Mouse (Mus musculus) ovary, postnatal 14 days (tissue): Measurements from ENCODE around the gene Qsox1.
A peak's percentile ranks its signal among the peaks of the same experiment; 100 is the strongest.

Source experiments
- DNase-seq: peaks from one replicate; pipeline ENCODE4 v3.0.0; 2022; ENCODE audit warnings: low spot score

Qsox1 gene

GRCm38 (mm10) chr1:155801014-155801991 lies 11.4 kb downstream of the Qsox1 start:
- DNase-seq: no peak

DNA sequence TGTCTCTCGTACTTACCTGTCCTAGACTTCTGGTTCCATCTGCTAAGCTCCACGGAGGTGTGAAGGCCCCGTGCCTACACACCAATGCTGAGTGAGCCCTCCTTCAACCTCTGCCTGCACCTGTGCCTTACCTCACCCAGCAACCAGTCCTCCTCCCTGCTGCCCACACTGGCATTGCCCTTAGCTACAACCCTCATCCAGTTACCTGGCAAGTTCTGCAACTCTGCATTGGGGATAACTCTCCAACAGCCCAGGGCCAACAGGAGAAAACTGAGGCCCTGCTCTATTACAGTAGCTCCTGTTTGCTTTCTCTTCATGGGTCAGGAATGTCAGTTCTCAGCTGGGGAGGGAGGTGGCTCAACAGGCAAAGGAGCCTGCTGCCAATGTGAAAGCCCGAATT lies 14.7 kb downstream of the Qsox1 start:
- DNase-seq: no peak

DNA sequence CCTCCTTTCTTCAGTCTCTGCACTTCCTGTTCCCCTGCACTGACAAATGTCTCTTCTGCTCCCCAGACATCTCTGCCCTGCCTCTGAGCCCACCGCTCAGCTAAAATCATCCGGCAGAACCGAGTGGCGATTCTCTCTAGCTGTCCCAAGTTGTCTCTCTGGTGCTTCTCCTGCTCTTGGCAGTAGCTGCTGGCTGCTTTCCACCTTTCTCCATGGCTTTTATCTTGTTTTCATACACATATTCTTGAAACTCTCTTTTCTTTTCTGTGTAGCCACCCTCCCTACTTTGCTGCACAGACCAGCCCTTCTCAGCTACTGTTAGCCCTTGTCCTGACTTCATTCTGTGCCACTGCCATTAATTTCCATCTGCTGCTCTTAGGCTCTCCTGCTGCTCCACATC lies 15.3 kb downstream of the Qsox1 start:
- no peak for DNase-seq

DNA sequence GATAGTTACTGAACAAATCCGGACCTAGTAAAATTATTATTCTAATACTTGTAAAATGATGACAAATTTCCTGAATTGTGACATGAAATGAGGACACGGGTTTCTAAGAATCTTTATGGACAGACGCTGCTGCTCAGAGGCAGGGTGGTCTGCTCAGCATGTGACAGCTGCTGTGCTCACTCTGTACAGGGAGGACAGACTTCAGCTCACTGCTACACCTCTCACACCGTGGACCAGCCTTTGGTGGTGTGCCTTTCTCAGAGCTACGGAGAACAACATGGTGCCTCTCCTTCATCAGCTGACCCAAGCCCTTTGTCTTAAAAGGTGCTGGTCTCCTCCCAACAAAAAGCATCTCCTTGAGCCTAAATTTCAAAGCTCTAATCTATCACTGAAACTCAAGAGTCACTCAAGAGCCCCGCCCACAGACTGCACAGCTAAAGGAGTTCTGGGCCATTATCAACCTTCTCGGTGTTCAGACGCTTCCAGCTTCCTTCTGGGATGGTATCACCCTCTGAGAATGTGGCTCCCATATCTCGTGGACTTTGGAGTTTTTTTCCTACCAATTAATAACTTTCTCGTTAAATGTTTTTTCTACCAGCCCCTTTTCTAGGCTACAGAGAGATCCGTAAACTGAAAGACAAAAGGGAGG lies 15.8 kb downstream of the Qsox1 start:
- DNase-seq: no peak

- DNase-seq: peak; percentile 27
Measured at GRCm38 (mm10) chr1:155795791-155796233, 16.9 kb downstream of the Qsox1 start.

DNA sequence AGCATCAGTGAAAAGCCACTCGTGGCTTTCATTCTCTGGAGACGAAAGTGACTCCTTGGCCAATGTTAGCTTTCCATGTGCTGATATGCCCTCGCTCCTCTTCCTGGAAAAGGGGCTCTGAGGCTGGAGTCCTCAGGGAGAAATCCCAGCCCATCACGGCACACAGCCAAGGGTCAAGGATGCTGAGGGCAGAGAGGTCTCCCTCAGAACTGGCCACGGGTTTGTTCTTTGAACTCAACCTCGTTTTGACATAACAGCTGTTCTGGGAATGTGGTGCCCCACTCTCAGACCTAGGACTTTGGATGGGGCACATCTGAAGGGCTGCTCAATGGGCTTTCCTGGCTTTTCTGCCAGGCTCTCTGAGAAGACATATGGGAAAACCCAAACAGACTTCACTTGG lies 17.8 kb downstream of the Qsox1 start:
- no peak for DNase-seq

DNA sequence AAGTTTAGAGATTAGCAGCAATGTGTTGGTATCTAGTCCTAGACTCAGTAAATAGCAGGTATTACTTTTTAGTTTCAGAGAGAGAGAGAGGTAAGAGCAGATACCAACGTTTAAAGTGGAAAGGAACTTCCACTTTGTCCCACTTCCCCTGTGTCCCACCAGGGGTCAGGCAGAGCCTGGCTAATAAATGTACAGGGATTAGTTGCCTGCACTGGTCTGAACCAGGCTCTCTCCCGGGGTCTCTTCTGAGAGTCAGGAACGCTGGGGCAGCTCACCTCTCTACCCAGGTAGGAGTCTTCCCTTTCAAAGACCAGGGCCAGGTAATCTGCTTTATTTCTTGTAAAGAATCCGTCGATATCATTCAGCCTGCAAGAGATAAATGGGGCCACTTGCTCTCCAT lies 20.8 kb downstream of the Qsox1 start:
- no peak for DNase-seq

GRCm38 (mm10) chr1:155790111-155790974 lies 22.3 kb downstream of the Qsox1 start:
- no peak for DNase-seq

GRCm38 (mm10) chr1:155785886-155786285 lies 26.8 kb downstream of the Qsox1 start:
- no peak for DNase-seq

DNA sequence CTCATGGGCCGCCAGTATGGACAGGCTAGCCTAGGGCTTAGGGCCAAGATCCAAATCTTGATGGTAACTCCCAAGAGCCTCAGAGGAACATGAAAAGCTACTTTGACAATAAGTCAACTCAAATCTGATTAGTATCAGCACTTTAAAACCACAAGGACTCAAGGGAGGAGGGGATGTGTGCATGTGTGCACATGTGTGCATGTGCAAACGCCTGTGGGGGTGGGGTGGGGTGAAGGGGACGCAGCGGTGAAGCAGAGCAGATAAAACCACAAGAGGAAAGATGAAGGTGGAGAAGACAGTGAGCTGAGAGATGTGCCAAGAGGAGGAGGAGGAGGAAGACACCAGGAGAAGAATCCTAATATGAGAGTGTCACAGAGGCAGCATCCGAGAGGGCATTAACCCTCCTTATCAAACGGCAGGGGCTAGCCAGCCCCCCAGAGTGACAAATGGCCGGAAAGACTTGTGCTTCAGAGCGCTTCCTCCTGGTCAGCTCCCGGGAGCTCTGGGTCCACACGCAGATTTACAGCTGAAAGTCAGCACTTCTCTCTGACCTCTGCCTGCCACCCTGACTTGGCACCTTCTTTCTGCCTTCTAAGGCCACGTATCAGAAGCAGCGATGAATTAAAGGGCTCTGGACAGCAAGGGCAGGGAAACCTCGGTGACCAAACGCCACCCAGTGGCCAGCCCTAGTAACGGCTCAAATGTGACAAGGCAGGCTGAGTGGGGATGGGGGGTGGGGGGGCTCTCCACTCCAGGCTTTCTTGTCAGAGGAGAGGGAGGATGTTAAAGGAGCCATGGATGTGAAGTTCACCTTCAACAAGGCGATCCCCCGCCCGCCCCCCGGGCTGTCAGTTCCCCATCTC lies 28.1 kb downstream of the Qsox1 start:
- peak; percentile 54 for DNase-seq

GRCm38 (mm10) chr1:155782382-155782781 lies 30.3 kb downstream of the Qsox1 start:
- DNase-seq: no peak

DNA sequence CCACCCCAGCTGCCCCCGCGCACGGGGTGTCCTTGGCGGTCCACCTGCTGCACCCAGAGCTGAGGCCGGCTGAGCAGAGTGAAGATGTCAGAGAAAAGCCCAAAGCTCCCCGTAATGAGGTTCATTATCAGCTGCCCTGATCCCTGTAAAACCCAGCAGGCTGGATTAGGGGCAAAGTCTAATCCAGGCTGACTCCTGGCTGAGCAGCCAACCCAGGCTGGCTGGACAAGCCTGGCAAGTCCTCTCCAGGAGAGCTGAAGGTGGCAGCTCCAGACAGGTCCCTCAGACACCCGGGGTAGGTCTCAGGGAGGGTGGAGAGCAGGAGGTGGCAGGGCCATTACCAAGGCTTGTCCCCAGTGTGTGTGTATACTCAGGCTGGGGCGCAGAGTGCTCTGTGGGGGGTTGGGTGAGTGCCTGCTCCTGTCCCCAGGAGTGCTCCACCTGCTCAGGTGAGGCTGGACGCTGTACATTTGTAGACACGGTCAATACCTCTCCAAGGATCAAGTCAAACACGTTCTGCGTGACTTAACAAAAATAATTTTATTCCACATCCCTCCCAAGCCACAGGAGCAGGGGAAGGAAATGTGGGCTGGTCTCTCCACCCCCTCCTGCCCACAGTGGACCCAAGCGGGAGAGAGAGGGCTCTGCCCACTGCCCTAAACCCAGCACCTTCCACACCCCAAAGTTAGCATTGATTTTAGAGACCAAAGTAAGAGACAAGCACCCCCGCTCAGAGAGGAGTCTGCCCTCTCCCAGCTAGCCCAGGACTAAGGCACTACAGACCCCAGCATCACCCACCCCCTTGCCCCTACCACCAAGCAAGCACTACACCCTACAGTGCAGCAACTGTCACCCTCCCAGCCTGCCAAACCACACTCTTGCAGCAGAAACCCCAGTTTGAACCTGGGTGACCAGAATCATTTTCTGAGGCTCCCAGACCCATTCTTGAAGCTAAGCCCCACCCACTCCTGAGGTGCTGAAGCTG lies 34.8 kb downstream of the Qsox1 start:
- no peak for DNase-seq

GRCm38 (mm10) chr1:155759167-155759566 lies 53.5 kb downstream of the Qsox1 start:
- no peak for DNase-seq

GRCm38 (mm10) chr1:155758711-155759110 lies 54.0 kb downstream of the Qsox1 start:
- no peak for DNase-seq

DNA sequence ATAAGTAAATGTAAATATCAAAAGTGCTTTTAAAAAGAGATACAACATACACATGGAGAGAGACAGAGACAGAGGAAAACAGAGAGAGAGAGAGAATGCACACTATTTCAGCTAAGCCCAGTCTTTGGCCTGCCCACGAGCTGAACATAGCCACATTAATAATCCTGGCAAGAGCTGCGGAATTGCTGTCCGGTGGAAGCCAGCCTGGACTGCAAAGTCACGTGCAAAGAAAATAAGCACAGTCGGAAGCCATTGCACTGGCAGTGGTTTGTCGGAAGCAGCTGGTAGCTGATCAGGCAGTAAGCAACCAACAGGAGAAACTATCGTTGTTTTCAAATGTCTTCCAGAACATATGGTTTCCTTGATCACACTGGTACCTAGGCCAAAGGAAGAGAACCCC lies 55.1 kb downstream of the Qsox1 start:
- DNase-seq: no peak

GRCm38 (mm10) chr1:155753411-155753810 lies 59.3 kb downstream of the Qsox1 start:
- no peak for DNase-seq

GRCm38 (mm10) chr1:155751484-155752255 lies 61.0 kb downstream of the Qsox1 start, which contains the start of gene Lhx4:
TSS of gene Lhx4 (minus strand) at chr1:155751684.
- no peak for DNase-seq

- DNase-seq: no peak
Measured at GRCm38 (mm10) chr1:155750517-155751178, 62.0 kb downstream of the Qsox1 start.

- DNase-seq: no peak
Measured at GRCm38 (mm10) chr1:155747911-155748310, 64.8 kb downstream of the Qsox1 start.
